Mouse (Mus musculus): ENCODE results near the gene Elavl3. TPM values are rescaled to one million over a fixed set of nuclear protein-coding genes. Genes with fewer than 3 reads are reported as not detected.

The Elavl3 gene
- total RNA-seq, 2 experiments from 2014 or later, result not detected

- no peak for ATAC-seq (ENCODE audit: poor library complexity, severe bottlenecking)
Measured at GRCm38 (mm10) chr9:22061339-22061738, 9.5 kb upstream of the Elavl3 start.

- no peak for ATAC-seq (ENCODE audit: poor library complexity, severe bottlenecking)
Measured at GRCm38 (mm10) chr9:22058011-22058424, 6.2 kb upstream of the Elavl3 start.

- no peak for ATAC-seq (ENCODE audit: poor library complexity, severe bottlenecking)
Measured at GRCm38 (mm10) chr9:22057031-22057517, 5.3 kb upstream of the Elavl3 start.

- no peak for ATAC-seq (ENCODE audit: poor library complexity, severe bottlenecking)
Measured at GRCm38 (mm10) chr9:22056303-22056910, 4.6 kb upstream of the Elavl3 start.

- no peak for ATAC-seq (ENCODE audit: poor library complexity, severe bottlenecking)
Measured at GRCm38 (mm10) chr9:22055713-22056112, 3.9 kb upstream of the Elavl3 start.

- peak; percentile 80 for ATAC-seq (ENCODE audit: poor library complexity, severe bottlenecking)
Measured at GRCm38 (mm10) chr9:22054411-22055076, 2.7 kb upstream of the Elavl3 start.

GRCm38 (mm10) chr9:22053657-22054056, 1.8 kb upstream of the Elavl3 start:
- ATAC-seq (ENCODE audit: poor library complexity, severe bottlenecking), result no peak

- no peak for ATAC-seq (ENCODE audit: poor library complexity, severe bottlenecking)
Measured at GRCm38 (mm10) chr9:22051161-22051957, 464 bp downstream of the Elavl3 start.

GRCm38 (mm10) chr9:22050351-22050889, 1.4 kb downstream of the Elavl3 start:
- ATAC-seq (ENCODE audit: poor library complexity, severe bottlenecking), result peak; percentile 34

- ATAC-seq (ENCODE audit: poor library complexity, severe bottlenecking), result no peak
Measured at GRCm38 (mm10) chr9:22049721-22050270, 2.0 kb downstream of the Elavl3 start.

- ATAC-seq (ENCODE audit: poor library complexity, severe bottlenecking), result no peak
Measured at GRCm38 (mm10) chr9:22049315-22049714, 2.5 kb downstream of the Elavl3 start.

- no peak for ATAC-seq (ENCODE audit: poor library complexity, severe bottlenecking)
Measured at GRCm38 (mm10) chr9:22047329-22047728, 4.5 kb downstream of the Elavl3 start.

- ATAC-seq (ENCODE audit: poor library complexity, severe bottlenecking), result no peak
Measured at GRCm38 (mm10) chr9:22041832-22042231, 10.0 kb downstream of the Elavl3 start.

- ATAC-seq (ENCODE audit: poor library complexity, severe bottlenecking), result no peak
Measured at GRCm38 (mm10) chr9:22037826-22038225, 14.0 kb downstream of the Elavl3 start.

- ATAC-seq (ENCODE audit: poor library complexity, severe bottlenecking), result no peak
Measured at GRCm38 (mm10) chr9:22035300-22036044, 16.4 kb downstream of the Elavl3 start.

- ATAC-seq (ENCODE audit: poor library complexity, severe bottlenecking), result no peak
Measured at GRCm38 (mm10) chr9:22030386-22030785, 21.4 kb downstream of the Elavl3 start.

GRCm38 (mm10) chr9:22028467-22028866, 23.4 kb downstream of the Elavl3 start:
- no peak for ATAC-seq (ENCODE audit: poor library complexity, severe bottlenecking)

GRCm38 (mm10) chr9:22024592-22024991, 27.2 kb downstream of the Elavl3 start:
- no peak for ATAC-seq (ENCODE audit: poor library complexity, severe bottlenecking)

GRCm38 (mm10) chr9:22017208-22017825, 34.5 kb downstream of the Elavl3 start:
- ATAC-seq (ENCODE audit: poor library complexity, severe bottlenecking), result no peak

GRCm38 (mm10) chr9:22016245-22016644, 35.6 kb downstream of the Elavl3 start:
- no peak for ATAC-seq (ENCODE audit: poor library complexity, severe bottlenecking)
